Mouse (Mus musculus) MEL (cell line): ENCODE data around the gene Cacna1g.

Experiments
- E2F4 ChIP-seq: IDR thresholded peaks from 2 replicates; pipeline ENCODE4 v1.6.1; 2011; ENCODE audit warnings: low read depth, low read length, improper control_type of control experiment, borderline replicate concordance
- GABPA ChIP-seq: IDR thresholded peaks from 2 replicates; pipeline ENCODE4 v1.6.1; 2012; ENCODE audit warnings: low read depth, mild to moderate bottlenecking, inconsistent platforms, low read length, improper control_type of control experiment, moderate library complexity
- MAX ChIP-seq: IDR thresholded peaks from 2 replicates; pipeline ENCODE4 v1.6.1; 2011; ENCODE audit warnings: low read length, improper control_type of control experiment
- NELFE ChIP-seq: IDR thresholded peaks from 2 replicates; pipeline ENCODE4 v1.6.1; 2011; ENCODE audit warnings: low read depth, low read length, improper control_type of control experiment
- POLR2A ChIP-seq, 2 experiments: IDR thresholded peaks; 2 replicates each; pipeline ENCODE4 v1.6.1; 2011 to 2012; ENCODE audit warnings: low read length in 2 of 2, mild to moderate bottlenecking in 2 of 2, control low read depth in 1 of 2, improper control_type of control experiment in 1 of 2, low read depth in 1 of 2, moderate library complexity in 1 of 2; ENCODE audit not compliant: control insufficient read depth in 1 of 2, insufficient read depth in 1 of 2, poor library complexity in 1 of 2

- no peak for TF ChIP-seq MAX
- TF ChIP-seq E2F4 = no peak
- no peak for TF ChIP-seq NELFE
- no peak for TF ChIP-seq POLR2A (IDR thresholded peaks at IDR 0.05; ENCODE audit: control insufficient read depth in 1 of 2, insufficient read depth in 1 of 2, low read depth in 1 of 2, low read length in 2 of 2, poor library complexity in 1 of 2)
- TF ChIP-seq GABPA = no peak
Observed at GRCm38 (mm10) chr11:94477651-94478050, 3.7 kb upstream of the Cacna1g start.
